Mouse (Mus musculus): ENCODE data around the gene Tmem145.

Tmem145 gene

GRCm38 (mm10) chr7:25293191-25293739 lies 12.6 kb upstream of the Tmem145 start:
- no peak for DNase-seq (ENCODE audit: low read depth)

- no peak for DNase-seq (ENCODE audit: low read depth)
Measured at GRCm38 (mm10) chr7:25294495-25294894, 11.4 kb upstream of the Tmem145 start.

- DNase-seq (ENCODE audit: low read depth) = no peak
Measured at GRCm38 (mm10) chr7:25294960-25295722, 10.8 kb upstream of the Tmem145 start.

- peak; percentile 59 for DNase-seq (ENCODE audit: low read depth)
Measured at GRCm38 (mm10) chr7:25296945-25297453, 8.9 kb upstream of the Tmem145 start.

- DNase-seq (ENCODE audit: low read depth) = peak; percentile 72
Measured at GRCm38 (mm10) chr7:25297454-25298325, 8.2 kb upstream of the Tmem145 start, which contains the start of gene Pafah1b3. Gene Pafah1b3 (minus strand): TSS chr7:25297986.

GRCm38 (mm10) chr7:25301063-25301462 lies 4.8 kb upstream of the Tmem145 start, which contains the start of gene Prr19:
Gene Prr19 (plus strand): TSS chr7:25301411.
- DNase-seq (ENCODE audit: low read depth) = no peak

- no peak for DNase-seq (ENCODE audit: low read depth)
Measured at GRCm38 (mm10) chr7:25303003-25303684, 2.8 kb upstream of the Tmem145 start.

- DNase-seq (ENCODE audit: low read depth) = no peak
Measured at GRCm38 (mm10) chr7:25303685-25304006, 2.3 kb upstream of the Tmem145 start.

- DNase-seq (ENCODE audit: low read depth) = no peak
Measured at GRCm38 (mm10) chr7:25305481-25305880, 425 bp upstream of the Tmem145 start.

GRCm38 (mm10) chr7:25306614-25306996 lies 699 bp downstream of the Tmem145 start:
- no peak for DNase-seq (ENCODE audit: low read depth)

- no peak for DNase-seq (ENCODE audit: low read depth)
Measured at GRCm38 (mm10) chr7:25308702-25309318, 2.9 kb downstream of the Tmem145 start.

- DNase-seq (ENCODE audit: low read depth) = no peak
Measured at GRCm38 (mm10) chr7:25309425-25309824, 3.5 kb downstream of the Tmem145 start.

GRCm38 (mm10) chr7:25311193-25311592 lies 5.3 kb downstream of the Tmem145 start:
- DNase-seq (ENCODE audit: low read depth) = no peak

GRCm38 (mm10) chr7:25313325-25313724 lies 7.4 kb downstream of the Tmem145 start:
- DNase-seq (ENCODE audit: low read depth) = no peak

GRCm38 (mm10) chr7:25314606-25315305 lies 8.8 kb downstream of the Tmem145 start:
- DNase-seq (ENCODE audit: low read depth) = peak; percentile 27

- DNase-seq (ENCODE audit: low read depth) = peak; percentile 30
Measured at GRCm38 (mm10) chr7:25315306-25316041, 9.6 kb downstream of the Tmem145 start.

- peak; percentile 94 for DNase-seq (ENCODE audit: low read depth)
Measured at GRCm38 (mm10) chr7:25316532-25317445, 10.9 kb downstream of the Tmem145 start, which contains the start of gene Megf8. Gene Megf8 (plus strand): TSS chr7:25317164.

GRCm38 (mm10) chr7:25317446-25317999 lies 11.6 kb downstream of the Tmem145 start:
- no peak for DNase-seq (ENCODE audit: low read depth)

GRCm38 (mm10) chr7:25322058-25322484 lies 16.2 kb downstream of the Tmem145 start:
- DNase-seq (ENCODE audit: low read depth) = no peak

All from induced T-regulatory cell, adult 2 months (primary cell).